Mouse (Mus musculus) intestine, embryonic 16.5 days (tissue): ENCODE measurements around the gene Olfr805. TPM values are rescaled to one million over a fixed set of nuclear protein-coding genes. Genes with fewer than 3 reads are reported as not detected.

ENCODE experiments used
- microRNA-seq: library from miRNA; unstranded; fragments of <30 nt; microRNA quantifications from one replicate; pipeline ENCODE4, GENCODE M21; 2016
- polyA plus RNA-seq: library from polyadenylated mRNA; unstranded; fragments of >200 nt; fragmentation: Nextera tagmentation; extraction: Ambion mirVana; gene quantifications from 2 replicates; pipeline ENCODE4 v1.2.1, GENCODE M21; 2015

Olfr805 gene
- polyA plus RNA-seq, 1 experiment from 2014 or later, result not detected

Small RNA genes lying within 50 kb of the gene (microRNA-seq; reads per million reads assigned to microRNA genes)
- not detected for gene Gm24485

Other genes starting within 250 kb of the Olfr805 start
- gene Olfr789, start 244.6 kb downstream of the Olfr805 start, polyA plus RNA-seq, result not detected in 2 replicates
- not detected in 2 replicates for gene Olfr790, start 230.9 kb downstream of the Olfr805 start, polyA plus RNA-seq
- not detected in 2 replicates for gene Olfr791, start 207.6 kb downstream of the Olfr805 start, polyA plus RNA-seq
- gene Olfr792, start 190.2 kb downstream of the Olfr805 start, polyA plus RNA-seq, result not detected in 2 replicates
- not detected in 2 replicates for gene Olfr794, start 161.7 kb downstream of the Olfr805 start, polyA plus RNA-seq
- not detected in 2 replicates for gene Olfr796, start 116.8 kb downstream of the Olfr805 start, polyA plus RNA-seq
- gene Olfr798, start 101.4 kb downstream of the Olfr805 start, polyA plus RNA-seq, result not detected in 2 replicates
- gene Olfr799, start 91.9 kb downstream of the Olfr805 start, polyA plus RNA-seq, result not detected in 2 replicates
- not detected in 2 replicates for gene Olfr800, start 71.7 kb downstream of the Olfr805 start, polyA plus RNA-seq
- not detected in 2 replicates for gene Olfr801, start 55.5 kb downstream of the Olfr805 start, polyA plus RNA-seq
- gene Olfr802, start 41.2 kb downstream of the Olfr805 start, polyA plus RNA-seq, result not detected in 2 replicates
- gene Olfr803, start 35.1 kb downstream of the Olfr805 start, polyA plus RNA-seq, result not detected in 2 replicates
- gene Olfr804, start 26.2 kb downstream of the Olfr805 start, polyA plus RNA-seq, result not detected in 2 replicates
- gene Olfr806, start 12.5 kb upstream of the Olfr805 start, polyA plus RNA-seq, result not detected in 2 replicates
- not detected in 2 replicates for gene Olfr807, start 28.4 kb upstream of the Olfr805 start, polyA plus RNA-seq
- not detected in 2 replicates for gene Olfr808, start 36.1 kb upstream of the Olfr805 start, polyA plus RNA-seq
- gene Olfr809, start 45.3 kb upstream of the Olfr805 start, polyA plus RNA-seq, result not detected in 2 replicates
- not detected in 2 replicates for gene Olfr810, start 65.5 kb upstream of the Olfr805 start, polyA plus RNA-seq
- gene Olfr811, start 75.0 kb upstream of the Olfr805 start, polyA plus RNA-seq, result not detected in 2 replicates
- not detected in 2 replicates for gene Olfr812, start 116.7 kb upstream of the Olfr805 start, polyA plus RNA-seq
- not detected in 2 replicates for gene Olfr813, start 126.0 kb upstream of the Olfr805 start, polyA plus RNA-seq
- gene Olfr814, start 150.5 kb upstream of the Olfr805 start, polyA plus RNA-seq, result not detected in 2 replicates
- not detected in 2 replicates for gene Olfr815, start 176.5 kb upstream of the Olfr805 start, polyA plus RNA-seq
- not detected in 2 replicates for gene Olfr816, start 186.2 kb upstream of the Olfr805 start, polyA plus RNA-seq
- gene Olfr818, start 219.7 kb upstream of the Olfr805 start, polyA plus RNA-seq, result not detected in 2 replicates
- not detected in 2 replicates for gene Olfr819, start 237.9 kb upstream of the Olfr805 start, polyA plus RNA-seq
- gene Olfr247, start 246.8 kb upstream of the Olfr805 start, polyA plus RNA-seq, result not detected in 2 replicates